Mouse (Mus musculus): Measurements from ENCODE around the gene Fam83g.

- TF ChIP-seq POLR2A (IDR thresholded peaks at IDR 0.05; ENCODE audit: borderline replicate concordance, low read depth, low read length), result no peak
- TF ChIP-seq CTCF (IDR thresholded peaks at IDR 0.05; ENCODE audit: low read depth, low read length), result no peak
Measured at GRCm38 (mm10) chr11:61660001-61660400, 23.9 kb upstream of the Fam83g start.
